Mouse (Mus musculus) neural tube, embryonic 11.5 days (tissue): ENCODE results near the gene Map3k13. TPM values are rescaled to one million over a fixed set of nuclear protein-coding genes. Genes with fewer than 3 reads are reported as not detected.

ENCODE experiments used
- ATAC-seq: fragments of 200-750 bp; cut with Nextera tagmentation; 2 replicates; pipeline ENCODE4 v1.8.0; 2017; ENCODE audit warnings: moderate number of reproducible peaks, mild to moderate bottlenecking, moderate TSS enrichment, moderate library complexity; ENCODE audit not compliant: insufficient read depth, low FRiP score, low TSS enrichment
- DNase-seq: peaks from one replicate; pipeline ENCODE4 v3.0.0-alpha.2; 2015; ENCODE audit warnings: low spot score
- H3K27ac ChIP-seq: fragments of 300-500 bp; sonication (generic); 2 replicates; pipeline ENCODE4 v1.5.1; 2014; ENCODE audit warnings: low read depth, mild to moderate bottlenecking, low read length
- H3K27me3 ChIP-seq: fragments of 300-500 bp; sonication (generic); 2 replicates; pipeline ENCODE4 v1.6.1; 2014; ENCODE audit warnings: mild to moderate bottlenecking, low read length, mixed read lengths; ENCODE audit not compliant: control insufficient read depth, insufficient read depth
- H3K36me3 ChIP-seq: fragments of 300-500 bp; sonication (generic); 2 replicates; pipeline ENCODE4 v1.6.1; 2014; ENCODE audit warnings: mild to moderate bottlenecking, low read length, moderate library complexity, mixed read lengths; ENCODE audit not compliant: control insufficient read depth, insufficient read depth
- H3K4me1 ChIP-seq: fragments of 300-500 bp; sonication (generic); 2 replicates; pipeline ENCODE4 v1.6.1; 2014; ENCODE audit warnings: low read length, mixed read lengths; ENCODE audit not compliant: control insufficient read depth, insufficient read depth
- H3K4me2 ChIP-seq: fragments of 300-500 bp; sonication (generic); 2 replicates; pipeline ENCODE4 v1.6.1; 2014; ENCODE audit warnings: low read depth, mild to moderate bottlenecking, moderate library complexity
- H3K4me3 ChIP-seq: fragments of 300-500 bp; sonication (generic); 2 replicates; pipeline ENCODE4 v1.5.1; 2014; ENCODE audit warnings: low read depth, low read length
- H3K9ac ChIP-seq: fragments of 300-500 bp; sonication (generic); 2 replicates; pipeline ENCODE4 v1.6.1; 2014; ENCODE audit warnings: mild to moderate bottlenecking, low read length
- H3K9me3 ChIP-seq: fragments of 300-500 bp; sonication (generic); 2 replicates; pipeline ENCODE4 v1.6.1; 2016; ENCODE audit warnings: low read length; ENCODE audit not compliant: control insufficient read depth
- WGBS: fragments of 180-500 bp; shearing (Covaris S2); extraction: QIAGEN DNeasy Blood & Tissue Kit; methylation state at CpG from one replicate; pipeline ENCODE4 v1.1.7; 2014; 5-methylcytosine and 5-hydroxymethylcytosine counted together
- polyA plus RNA-seq: library from polyadenylated mRNA; unstranded; fragments of >200 nt; fragmentation: Nextera tagmentation; extraction: Ambion mirVana; gene quantifications from 2 replicates; pipeline ENCODE4 v1.2.1, GENCODE M21; 2014

Map3k13 gene
- polyA plus RNA-seq: 10.6 and 11.6 TPM in 2 replicates

DNA sequence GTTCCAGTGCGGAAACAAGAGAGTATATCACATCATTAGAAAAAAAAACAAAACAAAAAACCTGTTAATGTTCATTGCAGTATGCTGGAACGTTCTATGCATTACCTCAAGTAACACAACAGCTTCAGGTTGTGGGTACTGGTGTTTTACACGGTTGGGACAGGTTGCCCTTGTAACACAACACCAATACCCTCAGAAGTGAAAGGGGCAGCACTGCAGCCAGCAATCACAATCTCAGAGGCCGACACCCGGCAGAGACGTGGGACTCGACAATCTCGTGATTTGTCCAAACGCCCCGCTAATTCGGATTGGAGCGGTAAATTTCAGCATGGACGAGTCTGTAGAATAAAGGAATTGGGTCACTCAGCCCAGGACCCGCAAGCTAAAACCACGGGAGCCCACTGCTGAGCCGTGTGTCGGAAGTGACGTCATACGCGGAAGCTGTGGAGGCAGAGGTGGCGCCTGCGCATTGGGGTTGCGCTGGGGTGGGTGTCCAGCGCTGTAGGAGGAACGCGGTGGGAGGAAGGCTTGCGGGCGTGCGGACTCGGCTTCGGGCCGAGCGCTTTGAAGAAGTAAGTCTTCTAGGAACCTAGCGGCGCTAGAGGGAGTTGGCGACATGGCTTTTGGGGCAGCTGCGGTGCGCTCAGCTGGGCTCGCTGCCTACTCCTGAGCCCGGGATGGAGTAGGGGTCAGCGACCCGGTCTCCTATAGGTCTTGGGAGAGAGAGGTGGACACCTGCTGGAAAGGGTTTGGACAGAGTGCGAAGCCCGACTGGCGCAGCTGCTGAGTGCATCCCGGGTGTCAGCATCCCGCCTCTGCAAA lies at the start of gene Map3k13:
Map3k13 (plus strand) TSS at position 472 of the 822 bp plus-strand sequence.
- H3K4me3 ChIP-seq: peak within 1 kb of the TSS; percentile 79
- peak within 1 kb of the TSS; percentile 75 for H3K27ac ChIP-seq
- H3K9ac ChIP-seq: peak within 1 kb of the TSS; percentile 77
- H3K27me3 ChIP-seq: no peaks in the 10 kb centered on the region
- no peaks in the 10 kb centered on the region for H3K9me3 ChIP-seq
- no peaks in the 10 kb centered on the region for H3K36me3 ChIP-seq
- WGBS: 2% methylated on average over 47 of the region's 47 CpGs
- H3K4me2 ChIP-seq: peak within 1 kb of the TSS; percentile 82
- ATAC-seq: peak; percentile 97
- H3K4me1 ChIP-seq: no peaks in the 10 kb centered on the region
- peak; percentile 97 for DNase-seq

DNA sequence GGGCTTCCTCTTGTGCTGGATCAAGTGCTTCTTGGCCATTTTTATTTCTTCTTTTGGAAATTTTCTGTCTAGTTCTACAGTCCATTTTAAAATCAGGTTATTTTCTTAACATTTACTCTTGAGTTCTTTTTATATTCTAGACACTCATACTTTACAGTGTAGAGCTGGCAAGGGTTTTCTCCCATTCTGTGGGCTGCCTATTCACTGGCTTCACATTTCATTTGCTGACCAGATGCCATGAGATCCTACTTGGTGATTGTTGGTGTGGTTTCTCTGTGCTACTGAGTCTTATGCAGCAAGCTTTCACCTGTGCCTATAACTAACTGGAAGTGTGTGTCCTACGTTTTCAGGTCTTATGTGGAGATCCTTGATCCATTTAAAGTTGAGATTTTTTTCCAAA lies 35.7 kb upstream of the Map3k13 start:
- H3K4me3 ChIP-seq: no peak overlapping the region
- no peak overlapping the region for H3K9ac ChIP-seq
- ATAC-seq (no peak), DNase-seq (no peak)
- WGBS: 87% methylated on average over 1 of the region's 1 CpGs
- H3K27me3 ChIP-seq: no peaks in the 10 kb centered on the region
- no peak overlapping the region for H3K27ac ChIP-seq
- H3K36me3 ChIP-seq: no peaks in the 10 kb centered on the region
- H3K9me3 ChIP-seq: no peaks in the 10 kb centered on the region
- no peak overlapping the region for H3K4me2 ChIP-seq
- H3K4me1 ChIP-seq: no peaks in the 10 kb centered on the region

DNA sequence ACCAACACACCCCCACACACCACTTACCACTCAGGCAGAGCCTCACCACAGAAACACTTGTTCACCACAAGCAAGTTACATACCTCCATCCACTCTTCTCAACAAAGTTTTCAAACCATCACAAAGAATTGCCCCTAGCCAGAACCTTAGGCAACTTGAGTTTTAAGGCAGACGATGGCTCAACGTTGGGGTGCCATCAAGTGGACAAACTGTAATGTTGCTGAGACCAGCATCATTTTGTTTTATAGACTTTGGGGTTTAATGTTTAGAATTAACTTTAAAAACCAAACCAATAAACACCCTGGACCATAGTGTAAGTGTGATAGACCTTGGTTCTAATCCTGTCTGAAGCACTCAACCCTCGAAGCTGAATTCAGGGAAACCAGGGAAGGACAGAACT lies 25.9 kb upstream of the Map3k13 start:
- Histone ChIP-seq H3K9ac (no peak overlapping the region), H3K9me3 (no peaks in the 10 kb centered on the region)
- WGBS: 79% methylated on average over 3 of the region's 3 CpGs

DNA sequence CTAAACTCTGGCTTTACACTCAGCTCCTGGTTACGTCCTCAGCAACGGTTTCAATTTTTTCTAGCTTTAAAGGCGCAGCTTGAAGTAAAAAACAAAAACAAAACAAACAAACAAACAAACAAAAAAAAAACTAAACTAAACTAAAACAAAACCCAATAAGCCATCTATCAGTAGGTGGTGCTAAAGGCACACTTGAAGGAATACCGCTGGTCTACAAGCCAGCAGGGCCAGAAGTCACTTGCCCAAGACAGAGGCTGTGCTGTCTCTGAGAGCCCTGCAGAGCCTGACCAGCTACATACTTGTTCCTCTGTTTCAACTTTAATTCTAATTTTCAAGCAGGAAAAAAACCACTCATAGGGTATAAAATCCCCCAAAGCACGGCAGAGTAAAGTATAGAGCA lies 24.5 kb upstream of the Map3k13 start:
- ATAC-seq (no peak), DNase-seq (no peak)
- 79% methylated on average over 5 of the region's 5 CpGs for WGBS
- Histone ChIP-seq H3K27ac (no peak overlapping the region), H3K36me3 (no peaks in the 10 kb centered on the region), H3K4me2 (no peak overlapping the region), H3K27me3 (no peaks in the 10 kb centered on the region), H3K4me1 (no peaks in the 10 kb centered on the region), H3K9me3 (no peaks in the 10 kb centered on the region), H3K4me3 (no peak overlapping the region), H3K9ac (no peak overlapping the region)

More for the DNA sequence above, 25.9 kb upstream of the Map3k13 start:
- no peak overlapping the region for H3K27ac ChIP-seq
- no peak overlapping the region for H3K4me3 ChIP-seq
- DNase-seq (no peak), ATAC-seq (no peak)
- H3K4me1 ChIP-seq: no peaks in the 10 kb centered on the region
- H3K36me3 ChIP-seq: no peaks in the 10 kb centered on the region
- H3K27me3 ChIP-seq: no peaks in the 10 kb centered on the region
- no peak overlapping the region for H3K4me2 ChIP-seq

DNA sequence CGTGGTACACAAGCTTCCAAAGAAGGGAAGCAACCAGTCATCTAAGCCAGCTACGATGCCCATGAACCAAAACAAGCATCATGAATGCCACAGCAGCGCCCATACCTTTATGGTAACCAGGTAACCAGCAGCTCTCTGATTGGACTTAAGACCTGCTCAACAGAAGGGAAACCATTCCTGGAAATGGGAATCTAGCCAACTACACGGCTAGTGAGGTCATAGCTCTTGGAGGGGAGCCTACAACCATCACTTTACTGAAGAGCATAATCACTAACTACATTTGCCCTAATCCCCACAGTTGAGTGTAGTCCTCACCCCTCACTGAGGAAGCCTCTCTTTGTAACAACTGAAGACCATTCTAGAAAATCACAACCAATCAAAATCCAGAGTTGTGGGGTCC lies 19.4 kb upstream of the Map3k13 start:
- no peaks in the 10 kb centered on the region for H3K4me1 ChIP-seq
- H3K27ac ChIP-seq: no peak overlapping the region
- ATAC-seq (no peak), DNase-seq (no peak)
- no peak overlapping the region for H3K9ac ChIP-seq
- no peaks in the 10 kb centered on the region for H3K27me3 ChIP-seq
- H3K36me3 ChIP-seq: no peaks in the 10 kb centered on the region
- no peaks in the 10 kb centered on the region for H3K9me3 ChIP-seq
- 86% methylated on average over 4 of the region's 4 CpGs for WGBS
- no peak overlapping the region for H3K4me3 ChIP-seq
- H3K4me2 ChIP-seq: no peak overlapping the region

DNA sequence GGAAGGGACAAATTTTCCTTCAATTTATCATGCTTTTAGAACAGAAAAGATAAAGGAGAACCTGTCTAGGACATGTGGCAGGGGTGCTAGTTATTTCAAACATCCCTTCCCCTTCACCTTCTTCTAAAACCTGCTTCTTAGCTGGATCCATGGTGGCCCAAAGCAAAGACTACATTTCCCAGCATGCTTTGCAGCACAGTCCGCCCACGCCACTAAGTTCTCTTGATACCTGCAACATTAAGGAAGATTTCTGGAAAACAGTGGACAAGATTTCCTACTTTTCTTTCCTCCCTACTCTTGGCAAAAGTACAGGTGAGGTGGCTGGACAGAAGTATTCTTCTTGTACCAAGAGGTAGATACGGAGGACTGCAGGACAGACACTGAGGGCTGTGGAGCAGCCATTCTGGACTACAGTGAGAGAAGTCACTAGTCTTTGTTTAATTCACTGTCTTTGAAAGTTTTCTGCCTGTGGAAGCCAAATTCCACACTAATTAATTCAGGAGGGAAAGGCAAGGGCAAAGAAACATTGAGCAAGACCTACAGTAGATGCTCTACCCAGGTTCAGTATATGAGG lies 15.8 kb upstream of the Map3k13 start:
- H3K27me3 ChIP-seq: no peaks in the 10 kb centered on the region
- H3K27ac ChIP-seq: no peak overlapping the region
- H3K4me2 ChIP-seq: no peak overlapping the region
- H3K4me1 ChIP-seq: no peaks in the 10 kb centered on the region
- no peaks in the 10 kb centered on the region for H3K9me3 ChIP-seq
- no peak for ATAC-seq
- no peak overlapping the region for H3K4me3 ChIP-seq
- peak; percentile 41 for DNase-seq
- H3K9ac ChIP-seq: no peak overlapping the region
- H3K36me3 ChIP-seq: no peaks in the 10 kb centered on the region
- 51% methylated on average over 3 of the region's 3 CpGs for WGBS

DNA sequence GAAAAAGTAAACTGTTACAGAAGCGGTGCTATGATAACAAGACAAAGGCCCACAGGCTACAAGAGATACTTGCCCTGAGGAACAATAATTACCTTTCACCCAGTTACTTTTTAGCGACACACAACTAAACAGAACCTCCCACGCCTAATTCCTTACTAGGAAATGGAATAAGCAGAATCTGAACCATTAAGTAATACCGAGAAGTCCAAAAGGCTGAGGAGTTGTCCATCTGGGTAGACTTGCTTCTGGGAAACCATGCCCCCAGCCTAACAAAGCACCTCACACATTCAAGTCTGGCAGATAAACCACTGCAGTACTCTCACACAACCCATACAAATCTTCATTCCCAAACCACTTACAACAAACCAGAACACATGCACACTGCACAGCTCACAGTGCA lies 15.0 kb upstream of the Map3k13 start:
- H3K4me3 ChIP-seq: no peak overlapping the region
- no peaks in the 10 kb centered on the region for H3K27me3 ChIP-seq
- no peaks in the 10 kb centered on the region for H3K4me1 ChIP-seq
- H3K27ac ChIP-seq: no peak overlapping the region
- no peaks in the 10 kb centered on the region for H3K36me3 ChIP-seq
- no peak overlapping the region for H3K4me2 ChIP-seq
- no peaks in the 10 kb centered on the region for H3K9me3 ChIP-seq
- DNase-seq: no peak
- H3K9ac ChIP-seq: no peak overlapping the region
- WGBS: 93% methylated on average over 4 of the region's 4 CpGs
- no peak for ATAC-seq

DNA sequence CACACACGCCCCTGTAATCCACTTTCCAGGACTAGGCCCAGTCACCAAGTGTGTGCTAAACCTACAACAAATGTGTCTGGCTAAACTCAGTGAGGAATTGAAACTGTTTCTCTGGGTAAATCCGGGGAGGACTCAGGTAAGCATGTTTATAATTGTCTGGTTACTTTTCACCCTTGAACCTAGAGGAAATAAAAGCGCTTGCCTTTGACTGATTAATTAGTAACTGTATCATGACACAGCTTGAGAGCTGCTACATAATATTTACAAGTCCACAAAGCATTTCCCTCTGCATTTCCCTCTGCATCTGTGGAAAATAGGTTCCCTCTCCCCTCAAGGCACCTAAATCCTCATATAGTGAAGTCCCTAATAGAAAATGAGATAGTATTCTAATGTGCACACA lies 12.9 kb upstream of the Map3k13 start:
- Histone ChIP-seq H3K9ac (no peak overlapping the region), H3K27me3 (no peaks in the 10 kb centered on the region)
- 81% methylated on average over 3 of the region's 3 CpGs for WGBS

DNA sequence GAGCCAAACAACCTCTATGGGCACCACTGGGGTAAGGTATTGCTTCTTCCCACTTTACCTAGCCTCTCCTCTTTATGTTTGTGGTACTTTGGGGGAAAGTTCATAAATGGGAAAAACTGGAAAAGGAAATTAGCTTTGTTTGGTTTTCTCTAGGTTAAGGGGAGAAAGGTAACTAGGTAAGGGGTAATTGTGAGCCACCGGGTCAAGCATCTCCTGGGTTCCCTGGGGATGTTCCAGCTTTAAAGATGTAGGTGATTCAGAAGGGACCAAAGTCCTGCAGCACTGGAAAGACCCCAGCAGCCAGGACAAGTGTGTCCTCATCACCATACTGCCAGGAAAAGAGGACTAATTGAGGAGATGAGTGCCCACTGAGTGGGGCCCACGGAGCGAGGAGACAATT lies 12.3 kb upstream of the Map3k13 start:
- Histone ChIP-seq H3K9ac (no peak overlapping the region), H3K4me3 (no peak overlapping the region), H3K27ac (no peak overlapping the region), H3K4me2 (no peak overlapping the region), H3K27me3 (no peaks in the 10 kb centered on the region), H3K9me3 (no peaks in the 10 kb centered on the region), H3K36me3 (no peaks in the 10 kb centered on the region), H3K4me1 (no peaks in the 10 kb centered on the region)
- no peak for ATAC-seq
- 75% methylated on average over 3 of the region's 3 CpGs for whole genome bisulfite sequencing
- DNase-seq: no peak

More for the DNA sequence above, 12.9 kb upstream of the Map3k13 start:
- Histone ChIP-seq H3K36me3 (no peaks in the 10 kb centered on the region), H3K4me1 (no peaks in the 10 kb centered on the region), H3K27ac (no peak overlapping the region), H3K4me2 (no peak overlapping the region), H3K9me3 (no peaks in the 10 kb centered on the region), H3K4me3 (no peak overlapping the region)
- no peak for ATAC-seq
- DNase-seq: no peak
